Mouse (Mus musculus): ENCODE measurements around the gene Ccdc92. TPM values are rescaled to one million over a fixed set of nuclear protein-coding genes. Genes with fewer than 3 reads are reported as not detected.

Ccdc92 gene
- total and polyA plus RNA-seq, 2 experiments, result 0.29 TPM; not detected in 1

- H3K79me2 ChIP-seq (ENCODE audit: control insufficient read depth, insufficient read depth, low read length), result no peaks in the 10 kb centered on the region
- 87% methylated on average over 4 of the region's 4 CpGs for WGBS
Measured at GRCm38 (mm10) chr5:124854202-124854601, 8.0 kb downstream of the Ccdc92 start.

GRCm38 (mm10) chr5:124853079-124853478 is 9.1 kb downstream of the Ccdc92 start:
- Histone ChIP-seq H3K4me3 (ENCODE audit: insufficient read depth, low read depth, low read length) (no peak overlapping the region), H3K27ac (replicated peaks; ENCODE audit: insufficient read depth, low read depth, low read length) (no peak overlapping the region), H3K79me2 (ENCODE audit: control insufficient read depth, insufficient read depth, low read length) (no peaks in the 10 kb centered on the region), H3K4me1 (ENCODE audit: control insufficient read depth, insufficient read depth, low read length) (no peaks in the 10 kb centered on the region), H3K9ac (ENCODE audit: low read depth, low read length) (no peak overlapping the region), H3K36me3 (ENCODE audit: control insufficient read depth, insufficient read depth, low read length) (no peaks in the 10 kb centered on the region), H3K27me3 (ENCODE audit: control insufficient read depth, insufficient read depth, low read length) (no peaks in the 10 kb centered on the region)
- TF ChIP-seq POLR2A (IDR thresholded peaks at IDR 0.05; ENCODE audit: extremely low read depth, insufficient read depth, low read length) (no peak), CTCF (IDR thresholded peaks at IDR 0.05; ENCODE audit: low read depth, low read length) (no peak)
- 99% methylated on average over 2 of the region's 2 CpGs for WGBS
- no peak for DNase-seq (ENCODE audit: extremely low read depth, low read depth, low spot score)

More at GRCm38 (mm10) chr5:124854202-124854601, 8.0 kb downstream of the Ccdc92 start:
- Histone ChIP-seq H3K4me1 (ENCODE audit: control insufficient read depth, insufficient read depth, low read length) (no peaks in the 10 kb centered on the region), H3K4me3 (ENCODE audit: insufficient read depth, low read depth, low read length) (no peak overlapping the region), H3K9ac (ENCODE audit: low read depth, low read length) (no peak overlapping the region), H3K36me3 (ENCODE audit: control insufficient read depth, insufficient read depth, low read length) (no peaks in the 10 kb centered on the region), H3K27me3 (ENCODE audit: control insufficient read depth, insufficient read depth, low read length) (no peaks in the 10 kb centered on the region), H3K27ac (replicated peaks; ENCODE audit: insufficient read depth, low read depth, low read length) (no peak overlapping the region)
- TF ChIP-seq CTCF (IDR thresholded peaks at IDR 0.05; ENCODE audit: low read depth, low read length) (no peak), POLR2A (IDR thresholded peaks at IDR 0.05; ENCODE audit: extremely low read depth, insufficient read depth, low read length) (no peak)
- no peak for DNase-seq (ENCODE audit: extremely low read depth, low read depth, low spot score)

DNA sequence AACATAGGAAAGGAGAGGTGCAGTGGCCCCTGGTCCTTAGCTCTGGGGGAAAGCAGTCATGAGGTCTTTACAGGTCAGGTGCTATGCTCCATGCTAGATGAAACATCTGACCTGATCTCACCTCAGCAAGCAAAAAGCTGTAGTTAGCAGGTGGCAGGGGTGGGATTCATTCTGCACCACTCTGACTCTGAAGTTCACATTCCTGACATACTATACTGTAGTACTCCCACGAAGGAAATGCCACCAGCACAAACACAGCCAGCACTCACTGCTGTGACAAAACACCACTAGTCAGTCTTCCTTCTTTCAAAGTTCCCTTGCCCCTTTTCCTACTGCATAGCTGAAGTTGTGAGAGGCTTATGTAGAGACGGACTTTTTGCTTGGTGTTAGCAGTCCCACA is 9.9 kb downstream of the Ccdc92 start:
- H3K4me3 ChIP-seq (ENCODE audit: insufficient read depth, low read depth, low read length), result no peak overlapping the region
- H3K4me1 ChIP-seq (ENCODE audit: control insufficient read depth, insufficient read depth, low read length), result no peaks in the 10 kb centered on the region
- H3K27me3 ChIP-seq (ENCODE audit: control insufficient read depth, insufficient read depth, low read length), result no peaks in the 10 kb centered on the region
- no peak overlapping the region for H3K27ac ChIP-seq (replicated peaks; ENCODE audit: insufficient read depth, low read depth, low read length)
- TF ChIP-seq POLR2A (IDR thresholded peaks at IDR 0.05; ENCODE audit: extremely low read depth, insufficient read depth, low read length) (no peak), CTCF (IDR thresholded peaks at IDR 0.05; ENCODE audit: low read depth, low read length) (no peak)
- no peaks in the 10 kb centered on the region for H3K36me3 ChIP-seq (ENCODE audit: control insufficient read depth, insufficient read depth, low read length)
- no peaks in the 10 kb centered on the region for H3K79me2 ChIP-seq (ENCODE audit: control insufficient read depth, insufficient read depth, low read length)
- no peak for DNase-seq (ENCODE audit: extremely low read depth, low read depth, low spot score)
- 46% methylated on average over 2 of the region's 2 CpGs for WGBS
- H3K9ac ChIP-seq (ENCODE audit: low read depth, low read length), result no peak overlapping the region

DNA sequence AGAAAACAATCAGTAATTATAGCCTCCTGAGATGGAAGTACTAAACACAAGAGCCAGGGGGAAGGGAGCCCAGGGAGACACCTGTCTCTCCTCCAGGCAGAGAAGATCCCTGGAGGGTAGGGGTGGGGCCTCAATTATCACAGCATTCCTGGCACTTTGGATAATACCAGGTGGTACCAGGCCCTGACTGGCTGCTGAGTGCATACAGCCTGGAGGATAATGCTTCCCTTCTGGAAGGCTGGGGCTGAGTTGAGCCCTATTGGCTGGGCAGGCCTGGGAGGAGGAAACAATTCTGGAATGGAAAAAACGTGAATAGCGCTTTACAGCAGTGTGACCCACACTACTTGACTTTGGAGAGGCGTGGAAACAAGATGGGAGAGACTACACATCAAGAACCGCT is 10.7 kb downstream of the Ccdc92 start:
- Histone ChIP-seq H3K27me3 (ENCODE audit: control insufficient read depth, insufficient read depth, low read length) (no peaks in the 10 kb centered on the region), H3K9ac (ENCODE audit: low read depth, low read length) (no peak overlapping the region), H3K36me3 (ENCODE audit: control insufficient read depth, insufficient read depth, low read length) (no peaks in the 10 kb centered on the region), H3K4me1 (ENCODE audit: control insufficient read depth, insufficient read depth, low read length) (no peaks in the 10 kb centered on the region), H3K4me3 (ENCODE audit: insufficient read depth, low read depth, low read length) (no peak overlapping the region), H3K27ac (replicated peaks; ENCODE audit: insufficient read depth, low read depth, low read length) (no peak overlapping the region), H3K79me2 (ENCODE audit: control insufficient read depth, insufficient read depth, low read length) (no peaks in the 10 kb centered on the region)
- no peak for DNase-seq (ENCODE audit: extremely low read depth, low read depth, low spot score)
- TF ChIP-seq CTCF (IDR thresholded peaks at IDR 0.05; ENCODE audit: low read depth, low read length) (no peak), POLR2A (IDR thresholded peaks at IDR 0.05; ENCODE audit: extremely low read depth, insufficient read depth, low read length) (no peak)
- WGBS, result 82% methylated on average over 4 of the region's 4 CpGs

DNA sequence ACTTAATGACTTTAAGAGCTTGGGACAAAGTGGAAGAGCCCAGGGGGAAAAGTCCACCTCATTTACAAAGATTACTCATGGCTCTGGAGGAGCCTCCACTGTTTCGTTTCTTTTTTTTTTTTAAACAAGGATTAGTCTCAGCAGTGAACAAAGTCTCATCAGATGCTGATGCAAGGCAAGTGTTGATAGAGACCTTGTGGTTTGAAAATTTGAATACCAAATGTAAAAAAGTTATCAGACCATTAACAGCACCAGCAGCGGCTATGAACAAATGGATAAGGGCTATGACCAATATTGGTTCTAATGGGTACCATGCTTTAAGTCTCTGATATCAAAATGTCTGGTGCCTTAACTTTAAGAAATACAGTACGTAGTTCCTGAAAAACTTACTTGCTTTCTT is 13.2 kb downstream of the Ccdc92 start:
- Histone ChIP-seq H3K4me3 (ENCODE audit: insufficient read depth, low read depth, low read length) (no peak overlapping the region), H3K4me1 (ENCODE audit: control insufficient read depth, insufficient read depth, low read length) (no peaks in the 10 kb centered on the region), H3K27me3 (ENCODE audit: control insufficient read depth, insufficient read depth, low read length) (no peaks in the 10 kb centered on the region), H3K27ac (replicated peaks; ENCODE audit: insufficient read depth, low read depth, low read length) (no peak overlapping the region), H3K79me2 (ENCODE audit: control insufficient read depth, insufficient read depth, low read length) (no peaks in the 10 kb centered on the region), H3K36me3 (ENCODE audit: control insufficient read depth, insufficient read depth, low read length) (no peaks in the 10 kb centered on the region), H3K9ac (ENCODE audit: low read depth, low read length) (no peak overlapping the region)
- 85% methylated on average over 3 of the region's 3 CpGs for WGBS
- DNase-seq (ENCODE audit: extremely low read depth, low read depth, low spot score), result no peak
- TF ChIP-seq CTCF (IDR thresholded peaks at IDR 0.05; ENCODE audit: low read depth, low read length), result no peak
- TF ChIP-seq POLR2A (IDR thresholded peaks at IDR 0.05; ENCODE audit: extremely low read depth, insufficient read depth, low read length), result no peak

- TF ChIP-seq POLR2A (IDR thresholded peaks at IDR 0.05; ENCODE audit: extremely low read depth, insufficient read depth, low read length) (no peak), CTCF (IDR thresholded peaks at IDR 0.05; ENCODE audit: low read depth, low read length) (no peak)
- Histone ChIP-seq H3K36me3 (ENCODE audit: control insufficient read depth, insufficient read depth, low read length) (no peaks in the 10 kb centered on the region), H3K79me2 (ENCODE audit: control insufficient read depth, insufficient read depth, low read length) (no peaks in the 10 kb centered on the region), H3K27ac (replicated peaks; ENCODE audit: insufficient read depth, low read depth, low read length) (no peak overlapping the region), H3K9ac (ENCODE audit: low read depth, low read length) (no peak overlapping the region), H3K27me3 (ENCODE audit: control insufficient read depth, insufficient read depth, low read length) (no peaks in the 10 kb centered on the region), H3K4me3 (ENCODE audit: insufficient read depth, low read depth, low read length) (no peak overlapping the region), H3K4me1 (ENCODE audit: control insufficient read depth, insufficient read depth, low read length) (no peaks in the 10 kb centered on the region)
- no peak for DNase-seq (ENCODE audit: extremely low read depth, low read depth, low spot score)
- WGBS, result 95% methylated on average over 1 of the region's 1 CpGs
Measured at GRCm38 (mm10) chr5:124847014-124847413, 15.2 kb downstream of the Ccdc92 start.
